Mouse (Mus musculus): ENCODE data around the gene Svbp.

GRCm38 (mm10) chr4:119246688-119247225 is 51.7 kb downstream of the Svbp start:
- no peak for TF ChIP-seq TAL1 (IDR thresholded peaks at IDR 0.05; ENCODE audit: low read length)
- TF ChIP-seq GATA1 (IDR thresholded peaks at IDR 0.05; ENCODE audit: low read length) = no peak

All from erythroblast, embryonic 14.5 days (primary cell).